Mouse (Mus musculus) lung, postnatal 0 days (tissue): ENCODE data around the gene Fam155a. TPM values are rescaled to one million over a fixed set of nuclear protein-coding genes. Genes with fewer than 3 reads are reported as not detected.
A peak's percentile ranks its signal among the peaks of the same experiment; 100 is the strongest.
"Not testable (repeated sequence)": the region's sequence is repeated elsewhere in the genome, so short reads cannot be mapped to it uniquely, and the experiment has no call there.

Experiments used
- ATAC-seq: fragments of 200-750 bp; cut with Nextera tagmentation; 2 replicates; pipeline ENCODE4 v1.8.0; 2017; ENCODE audit warnings: moderate library complexity
- DNase-seq: peaks from one replicate; pipeline ENCODE4 v3.0.0-alpha.2; 2016; ENCODE audit warnings: low spot score
- H3K27ac ChIP-seq: fragments of 300-500 bp; sonication (generic); 2 replicates; pipeline ENCODE4 v1.5.1; 2014; ENCODE audit warnings: antibody characterized with exemption, mild to moderate bottlenecking, low read length, mixed read lengths
- H3K27me3 ChIP-seq: fragments of 300-500 bp; sonication (generic); replicated peaks from 2 replicates; pipeline ENCODE4 v1.6.1; 2014; ENCODE audit warnings: low read length, mixed read lengths; ENCODE audit not compliant: insufficient read depth
- H3K36me3 ChIP-seq: fragments of 300-500 bp; sonication (generic); 2 replicates; pipeline ENCODE4 v1.6.1; 2014; ENCODE audit warnings: low read length, mixed read lengths; ENCODE audit not compliant: insufficient read depth
- H3K4me1 ChIP-seq: fragments of 300-500 bp; sonication (generic); 2 replicates; pipeline ENCODE4 v1.6.1; 2014; ENCODE audit warnings: antibody characterized with exemption, low read depth, low read length, mixed read lengths; ENCODE audit not compliant: insufficient read depth
- H3K4me2 ChIP-seq: fragments of 300-500 bp; sonication (generic); replicated peaks from 2 replicates; pipeline ENCODE4 v1.6.1; 2014; ENCODE audit warnings: low read depth, mild to moderate bottlenecking, low read length, moderate library complexity, mixed read lengths
- H3K4me3 ChIP-seq: fragments of 300-500 bp; sonication (generic); 2 replicates; pipeline ENCODE4 v1.5.1; 2014; ENCODE audit warnings: low read depth, low read length
- H3K9ac ChIP-seq: fragments of 300-500 bp; sonication (generic); replicated peaks from 2 replicates; pipeline ENCODE4 v1.6.1; 2014; ENCODE audit warnings: low read depth, mild to moderate bottlenecking
- H3K9me3 ChIP-seq: fragments of 300-500 bp; sonication (generic); 2 replicates; pipeline ENCODE4 v1.6.1; 2016; ENCODE audit warnings: low read length, mixed read lengths
- CTCF ChIP-seq: IDR thresholded peaks from 2 replicates; pipeline ENCODE4 v1.5.1; 2016; ENCODE audit warnings: antibody characterized with exemption, mild to moderate bottlenecking
- EP300 ChIP-seq: IDR thresholded peaks from 2 replicates; pipeline ENCODE4 v1.6.1; 2016; ENCODE audit warnings: antibody characterized with exemption, mild to moderate bottlenecking, control low read depth
- WGBS: fragments of 180-500 bp; shearing (Covaris S2); extraction: QIAGEN DNeasy Blood & Tissue Kit; methylation state at CpG from one replicate; pipeline ENCODE4 v1.1.7; 2014; 5-methylcytosine and 5-hydroxymethylcytosine counted together
- polyA plus RNA-seq: library from polyadenylated mRNA; unstranded; fragments of >200 nt; fragmentation: Nextera tagmentation; extraction: Ambion mirVana; gene quantifications from 2 replicates; pipeline ENCODE4 v1.2.1, GENCODE M21; 2015

Fam155a gene
- polyA plus RNA-seq, 1 experiment from 2014 or later, result 0.11 TPM

- no peak overlapping the region for H3K4me2 ChIP-seq
- ATAC-seq, result no peak
- no peak overlapping the region for H3K4me3 ChIP-seq
- no peak for DNase-seq
- H3K9me3 ChIP-seq, result no peaks in the 10 kb centered on the region
- H3K9ac ChIP-seq, result no peak overlapping the region
- H3K36me3 ChIP-seq, result no peaks in the 10 kb centered on the region
- H3K4me1 ChIP-seq, result no peaks in the 10 kb centered on the region
- WGBS, result 80% methylated on average over 5 of the region's 5 CpGs
- H3K27ac ChIP-seq, result no peak overlapping the region
- no peaks in the 10 kb centered on the region for H3K27me3 ChIP-seq
- TF ChIP-seq CTCF, result no peak
- TF ChIP-seq EP300, result no peak
Measured at GRCm38 (mm10) chr8:9394670-9395069, 376.3 kb downstream of the Fam155a start.

DNA sequence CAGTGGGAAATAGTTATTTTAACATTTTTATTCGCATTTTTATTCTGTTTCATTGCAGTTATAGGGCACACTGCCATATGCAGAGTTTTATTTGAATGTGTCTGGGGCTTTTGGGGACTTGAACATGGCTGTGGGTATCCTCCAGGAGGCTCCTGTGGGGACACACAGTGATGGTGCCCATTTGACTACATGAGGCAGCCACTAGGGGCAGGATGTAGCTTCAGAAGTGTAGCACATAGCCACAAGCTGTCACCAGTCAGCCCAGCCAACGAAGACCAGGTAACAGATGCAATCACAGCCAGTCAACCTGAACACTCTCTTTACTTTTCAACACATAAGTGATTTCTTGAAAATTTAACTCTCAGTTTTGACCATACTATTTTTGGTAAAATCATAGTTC lies 377.7 kb downstream of the Fam155a start:
- DNase-seq (no peak), ATAC-seq (no peak)
- H3K4me2 ChIP-seq, result no peak overlapping the region
- WGBS, result 35% methylated on average over 2 of the region's 2 CpGs
- no peaks in the 10 kb centered on the region for H3K27me3 ChIP-seq
- H3K36me3 ChIP-seq, result no peaks in the 10 kb centered on the region
- H3K4me1 ChIP-seq, result no peaks in the 10 kb centered on the region
- no peak overlapping the region for H3K27ac ChIP-seq
- TF ChIP-seq EP300, result no peak
- peak; percentile 32 for TF ChIP-seq CTCF
- no peak overlapping the region for H3K9ac ChIP-seq
- H3K4me3 ChIP-seq, result no peak overlapping the region
- H3K9me3 ChIP-seq, result no peaks in the 10 kb centered on the region

GRCm38 (mm10) chr8:9390229-9390628 lies 380.7 kb downstream of the Fam155a start:
- not testable (repeated sequence) for H3K4me2 ChIP-seq, H3K27me3 ChIP-seq, ATAC-seq, H3K36me3 ChIP-seq, DNase-seq, H3K9me3 ChIP-seq, H3K9ac ChIP-seq, H3K4me3 ChIP-seq, H3K4me1 ChIP-seq, H3K27ac ChIP-seq
- 81% methylated on average over 2 of the region's 2 CpGs for WGBS

DNA sequence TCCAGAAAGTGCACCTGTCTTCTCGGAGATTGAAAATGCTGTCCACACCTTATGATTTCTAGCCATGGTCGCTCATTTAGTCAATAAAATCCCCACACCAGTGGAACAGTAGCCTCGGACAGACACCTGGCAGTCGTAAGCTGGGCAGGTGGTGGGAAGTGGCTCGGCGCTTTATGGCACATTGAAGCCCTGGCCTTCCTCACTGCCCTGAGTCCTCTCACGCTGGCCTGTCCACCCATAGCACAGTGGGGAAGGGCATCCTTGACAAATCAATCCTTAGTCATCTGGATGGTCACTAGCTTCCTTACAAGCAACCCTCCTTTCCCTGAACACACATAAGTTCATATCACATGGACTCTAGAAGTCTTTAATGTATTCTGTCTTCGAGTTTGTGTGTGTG lies 401.8 kb downstream of the Fam155a start:
- H3K27me3 ChIP-seq, result no peaks in the 10 kb centered on the region
- 84% methylated on average over 8 of the region's 8 CpGs for WGBS
- no peaks in the 10 kb centered on the region for H3K36me3 ChIP-seq
- H3K27ac ChIP-seq, result no peak overlapping the region
- H3K4me2 ChIP-seq, result no peak overlapping the region
- no peak overlapping the region for H3K9ac ChIP-seq
- DNase-seq (no peak), ATAC-seq (no peak)
- no peaks in the 10 kb centered on the region for H3K4me1 ChIP-seq
- no peak overlapping the region for H3K4me3 ChIP-seq
- no peak for TF ChIP-seq EP300
- H3K9me3 ChIP-seq, result no peaks in the 10 kb centered on the region

- Histone ChIP-seq H3K4me2 (no peak overlapping the region), H3K4me1 (no peaks in the 10 kb centered on the region), H3K4me3 (no peak overlapping the region), H3K27ac (no peak overlapping the region), H3K9me3 (no peaks in the 10 kb centered on the region), H3K27me3 (no peaks in the 10 kb centered on the region), H3K36me3 (no peaks in the 10 kb centered on the region), H3K9ac (no peak overlapping the region)
- TF ChIP-seq EP300 (no peak), CTCF (no peak)
- ATAC-seq (no peak), DNase-seq (no peak)
- WGBS, result 46% methylated on average over 6 of the region's 6 CpGs
Measured at GRCm38 (mm10) chr8:9367721-9368120, 403.2 kb downstream of the Fam155a start.

- Histone ChIP-seq H3K9me3 (no peaks in the 10 kb centered on the region), H3K36me3 (no peaks in the 10 kb centered on the region), H3K4me3 (no peak overlapping the region), H3K4me1 (no peaks in the 10 kb centered on the region), H3K4me2 (no peak overlapping the region), H3K27me3 (no peaks in the 10 kb centered on the region), H3K9ac (no peak overlapping the region), H3K27ac (no peak overlapping the region)
- ATAC-seq (no peak), DNase-seq (peak; percentile 8)
- 41% methylated on average over 1 of the region's 1 CpGs for WGBS
- TF ChIP-seq CTCF (no peak), EP300 (no peak)
Measured at GRCm38 (mm10) chr8:9365381-9365780, 405.6 kb downstream of the Fam155a start.

- H3K27ac ChIP-seq, result no peak overlapping the region
- H3K9me3 ChIP-seq, result no peaks in the 10 kb centered on the region
- no peaks in the 10 kb centered on the region for H3K4me1 ChIP-seq
- no peak overlapping the region for H3K4me2 ChIP-seq
- WGBS, result 46% methylated on average over 7 of the region's 7 CpGs
- H3K9ac ChIP-seq, result no peak overlapping the region
- no peak; the same call in 1 of the 2 replicates for ATAC-seq
- H3K27me3 ChIP-seq, result no peaks in the 10 kb centered on the region
- no peak overlapping the region for H3K4me3 ChIP-seq
- TF ChIP-seq EP300, result no peak
- TF ChIP-seq CTCF, result peak; percentile 74
- no peaks in the 10 kb centered on the region for H3K36me3 ChIP-seq
- peak; percentile 36 for DNase-seq
Measured at GRCm38 (mm10) chr8:9348523-9349135, 422.3 kb downstream of the Fam155a start.
